Mouse (Mus musculus): ENCODE measurements around the gene Cdc6.

The Cdc6 gene

GRCm38 (mm10) chr11:98961051-98961592, 53.5 kb downstream of the Cdc6 start:
- DNase-seq (ENCODE audit: low read depth, low spot score) = no peak

- DNase-seq (ENCODE audit: low read depth, low spot score) = no peak
Measured at GRCm38 (mm10) chr11:98961766-98962165, 54.2 kb downstream of the Cdc6 start.

GRCm38 (mm10) chr11:98962421-98963095, 55.0 kb downstream of the Cdc6 start:
- no peak for DNase-seq (ENCODE audit: low read depth, low spot score)

- DNase-seq (ENCODE audit: low read depth, low spot score) = no peak
Measured at GRCm38 (mm10) chr11:98963191-98964021, 55.8 kb downstream of the Cdc6 start.

- no peak for DNase-seq (ENCODE audit: low read depth, low spot score)
Measured at GRCm38 (mm10) chr11:98964201-98964615, 56.6 kb downstream of the Cdc6 start.

- DNase-seq (ENCODE audit: low read depth, low spot score) = no peak
Measured at GRCm38 (mm10) chr11:98964616-98965415, 57.2 kb downstream of the Cdc6 start.

GRCm38 (mm10) chr11:98965416-98966077, 57.9 kb downstream of the Cdc6 start:
- DNase-seq (ENCODE audit: low read depth, low spot score) = no peak

GRCm38 (mm10) chr11:98966499-98967141, 59.0 kb downstream of the Cdc6 start:
- DNase-seq (ENCODE audit: low read depth, low spot score) = no peak

- no peak for DNase-seq (ENCODE audit: low read depth, low spot score)
Measured at GRCm38 (mm10) chr11:98968079-98968478, 60.5 kb downstream of the Cdc6 start.

GRCm38 (mm10) chr11:98968716-98969495, 61.3 kb downstream of the Cdc6 start:
- DNase-seq (ENCODE audit: low read depth, low spot score) = no peak

GRCm38 (mm10) chr11:98969496-98969927, 61.9 kb downstream of the Cdc6 start:
- no peak for DNase-seq (ENCODE audit: low read depth, low spot score)

GRCm38 (mm10) chr11:98970191-98970925, 62.8 kb downstream of the Cdc6 start:
- DNase-seq (ENCODE audit: low read depth, low spot score) = no peak

- no peak for DNase-seq (ENCODE audit: low read depth, low spot score)
Measured at GRCm38 (mm10) chr11:98971316-98972031, 63.9 kb downstream of the Cdc6 start.

- DNase-seq (ENCODE audit: low read depth, low spot score) = no peak
Measured at GRCm38 (mm10) chr11:98972215-98972614, 64.6 kb downstream of the Cdc6 start.

- DNase-seq (ENCODE audit: low read depth, low spot score) = no peak
Measured at GRCm38 (mm10) chr11:98972801-98973360, 65.3 kb downstream of the Cdc6 start.

Measured in brain, embryonic 18.5 days (tissue).